Mouse (Mus musculus) splenic B cell, adult 2 months (primary cell): ENCODE measurements at regions not wholly inside any gene's neighbourhood (a gene's known extent, or its start where the extent isn't known, plus 50 kb on each side); places are given as distances from the start of the nearest gene placed in this dataset.

ENCODE experiments used
- DNase-seq: peaks from one replicate; pipeline ENCODE4 v3.0.0-alpha.2; 2011; ENCODE audit warnings: low read depth, low spot score
- H3K27me3 ChIP-seq: 2 replicates; pipeline ENCODE4 v1.6.1; 2012; ENCODE audit warnings: mild to moderate bottlenecking, low read length, moderate library complexity, mixed read lengths; ENCODE audit not compliant: control insufficient read depth, poor library complexity, insufficient read depth, severe bottlenecking
- H3K36me3 ChIP-seq: 2 replicates; pipeline ENCODE4 v1.6.1; 2012; ENCODE audit warnings: mild to moderate bottlenecking, low read length, moderate library complexity, mixed read lengths; ENCODE audit not compliant: control insufficient read depth, poor library complexity, insufficient read depth, severe bottlenecking

- no peaks in the 10 kb centered on the region for H3K36me3 ChIP-seq
- DNase-seq, result no peak
- H3K27me3 ChIP-seq, result no peaks in the 10 kb centered on the region
Observed at GRCm38 (mm10) chr15:51038968-51039367, 2845.7 kb upstream of the Gm7489 start.

GRCm38 (mm10) chr15:51070538-51070937 is 2814.2 kb upstream of the Gm7489 start:
- H3K36me3 ChIP-seq, result no peaks in the 10 kb centered on the region
- DNase-seq, result no peak
- H3K27me3 ChIP-seq, result no peaks in the 10 kb centered on the region; the same call in 1 of the 2 replicates

GRCm38 (mm10) chr15:51071132-51071656 is 2813.5 kb upstream of the Gm7489 start:
- no peaks in the 10 kb centered on the region; the same call in 1 of the 2 replicates for H3K27me3 ChIP-seq
- no peaks in the 10 kb centered on the region for H3K36me3 ChIP-seq
- DNase-seq, result no peak

DNA sequence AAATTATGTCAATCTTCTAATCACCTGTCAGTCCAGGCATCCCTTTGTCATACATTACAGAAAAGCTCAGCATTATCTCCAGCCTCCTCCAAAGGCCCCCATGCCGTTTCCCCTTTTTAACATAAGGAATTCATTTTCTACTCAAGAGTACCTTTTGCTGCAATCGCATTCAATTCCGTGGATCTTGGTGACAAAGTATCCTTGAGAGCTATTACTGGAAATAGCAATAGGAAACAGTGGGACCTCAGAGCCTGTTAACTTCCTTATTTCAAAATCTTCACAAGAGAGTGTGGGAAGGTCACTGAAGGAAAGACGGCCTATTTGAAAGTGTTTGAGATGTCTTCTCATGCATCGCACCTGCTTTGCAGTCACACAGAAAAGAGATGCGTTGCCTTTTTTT is 2811.0 kb upstream of the Gm7489 start:
- H3K36me3 ChIP-seq, result no peaks in the 10 kb centered on the region
- no peak for DNase-seq
- H3K27me3 ChIP-seq, result no peaks in the 10 kb centered on the region; the same call in 1 of the 2 replicates

DNA sequence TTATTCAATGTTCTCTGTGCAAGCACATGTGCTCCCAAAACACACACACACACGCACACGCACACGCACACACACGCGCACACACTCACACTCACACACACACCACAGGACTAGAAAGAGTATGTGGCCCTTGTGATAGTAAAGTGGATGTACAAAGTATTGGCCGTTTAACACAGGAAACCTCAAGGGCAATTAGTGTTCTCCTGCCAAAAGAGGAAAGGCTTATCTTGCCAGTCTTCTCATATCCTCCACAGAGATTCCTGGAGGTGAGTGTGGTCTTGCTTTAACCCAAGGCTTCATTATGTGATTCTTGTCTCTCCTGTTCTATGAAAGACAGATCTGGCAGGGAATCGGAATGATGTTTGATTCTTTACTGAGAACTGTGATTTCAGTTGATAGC is 2810.5 kb upstream of the Gm7489 start:
- no peak for DNase-seq
- H3K36me3 ChIP-seq, result no peaks in the 10 kb centered on the region
- no peaks in the 10 kb centered on the region for H3K27me3 ChIP-seq

GRCm38 (mm10) chr15:51083677-51084322 is 2800.9 kb upstream of the Gm7489 start:
- no peak for DNase-seq
- Histone ChIP-seq H3K27me3 (no peaks in the 10 kb centered on the region), H3K36me3 (no peaks in the 10 kb centered on the region)

DNA sequence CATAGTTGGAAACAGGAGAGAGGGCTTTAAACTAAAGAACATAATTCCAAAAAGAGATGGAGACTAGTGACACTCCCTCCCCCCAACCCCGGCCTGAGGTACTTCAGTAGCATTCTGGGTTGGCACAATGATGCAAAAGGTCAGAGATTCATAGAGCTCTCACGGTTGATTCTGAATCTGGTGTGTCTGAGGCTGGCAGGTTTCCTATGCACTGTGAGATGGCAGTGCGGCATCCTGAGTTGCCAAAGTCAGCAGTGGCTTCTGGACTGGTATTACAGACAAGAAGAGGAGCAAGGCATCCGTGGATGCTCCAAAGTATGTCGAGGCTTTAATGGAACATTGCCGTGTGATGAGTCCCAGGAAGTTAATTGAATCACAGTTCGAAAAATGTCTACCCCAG is 2791.8 kb upstream of the Gm7489 start:
- no peak for DNase-seq
- Histone ChIP-seq H3K36me3 (no peaks in the 10 kb centered on the region), H3K27me3 (no peaks in the 10 kb centered on the region)

DNA sequence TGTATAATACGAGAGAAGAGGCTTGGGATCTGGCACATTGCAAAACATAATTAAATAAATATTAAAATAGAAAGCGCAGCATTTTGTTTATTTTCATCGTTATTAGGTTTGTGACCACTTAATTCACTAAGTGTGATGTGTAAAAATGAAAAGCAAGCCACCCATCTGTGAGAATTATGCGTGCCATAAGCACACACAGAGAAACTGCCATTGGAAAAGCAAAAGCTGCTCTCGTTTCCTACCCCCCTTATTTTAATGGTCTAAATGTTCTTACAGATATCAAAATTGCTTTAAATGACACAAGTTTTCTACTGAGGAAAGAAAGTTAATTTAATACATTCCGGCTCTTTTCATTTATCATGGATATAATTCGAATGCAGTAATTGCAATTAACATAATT is 2780.8 kb upstream of the Gm7489 start:
- Histone ChIP-seq H3K27me3 (no peaks in the 10 kb centered on the region), H3K36me3 (no peaks in the 10 kb centered on the region)
- no peak for DNase-seq

DNA sequence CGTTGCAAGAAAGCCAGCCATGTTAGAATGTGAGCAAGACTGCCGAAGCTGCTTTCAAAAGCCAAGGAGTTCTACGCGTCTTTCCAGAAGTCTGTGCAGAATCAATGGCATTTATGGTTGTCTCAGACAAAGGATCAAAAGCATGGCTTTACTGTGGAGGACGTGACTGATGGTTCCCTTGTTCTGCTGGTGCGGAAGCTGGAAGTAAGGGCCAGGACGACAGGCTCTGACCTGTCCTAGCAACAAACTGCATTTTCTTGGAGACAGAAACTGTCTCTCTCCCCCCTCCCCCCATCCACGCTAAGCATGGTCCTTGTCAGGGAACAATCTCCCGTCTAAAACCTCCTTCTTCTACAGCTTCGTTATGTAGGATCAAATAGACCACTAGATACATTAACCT is 2780.3 kb upstream of the Gm7489 start:
- H3K36me3 ChIP-seq, result no peaks in the 10 kb centered on the region
- no peaks in the 10 kb centered on the region for H3K27me3 ChIP-seq
- DNase-seq, result no peak

DNA sequence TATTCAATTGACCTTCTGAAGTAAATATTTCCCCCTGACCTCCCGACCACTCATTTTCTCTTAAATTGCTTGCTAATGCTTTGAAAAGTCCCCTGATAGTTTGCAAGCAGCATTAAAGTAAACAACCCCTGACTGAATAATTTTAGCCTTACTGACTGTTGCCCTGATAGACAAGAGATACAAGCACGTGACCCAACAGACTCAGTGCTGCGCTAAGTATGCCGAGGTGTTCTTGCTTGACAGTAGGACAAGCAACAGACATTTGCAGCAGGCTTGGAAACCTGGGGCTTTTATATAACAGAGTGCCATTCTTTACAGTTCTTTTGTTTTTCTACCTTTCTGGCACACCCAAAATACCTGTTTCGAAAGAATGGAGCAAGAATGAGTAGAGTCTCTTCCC is 2779.9 kb upstream of the Gm7489 start:
- Histone ChIP-seq H3K27me3 (no peaks in the 10 kb centered on the region), H3K36me3 (no peaks in the 10 kb centered on the region)
- DNase-seq, result no peak

GRCm38 (mm10) chr15:51105359-51106008 is 2779.2 kb upstream of the Gm7489 start:
- no peak for DNase-seq
- Histone ChIP-seq H3K36me3 (no peaks in the 10 kb centered on the region), H3K27me3 (no peaks in the 10 kb centered on the region)

- DNase-seq, result no peak
- Histone ChIP-seq H3K27me3 (no peaks in the 10 kb centered on the region), H3K36me3 (no peaks in the 10 kb centered on the region)
Observed at GRCm38 (mm10) chr15:51110186-51110585, 2774.5 kb upstream of the Gm7489 start.

DNA sequence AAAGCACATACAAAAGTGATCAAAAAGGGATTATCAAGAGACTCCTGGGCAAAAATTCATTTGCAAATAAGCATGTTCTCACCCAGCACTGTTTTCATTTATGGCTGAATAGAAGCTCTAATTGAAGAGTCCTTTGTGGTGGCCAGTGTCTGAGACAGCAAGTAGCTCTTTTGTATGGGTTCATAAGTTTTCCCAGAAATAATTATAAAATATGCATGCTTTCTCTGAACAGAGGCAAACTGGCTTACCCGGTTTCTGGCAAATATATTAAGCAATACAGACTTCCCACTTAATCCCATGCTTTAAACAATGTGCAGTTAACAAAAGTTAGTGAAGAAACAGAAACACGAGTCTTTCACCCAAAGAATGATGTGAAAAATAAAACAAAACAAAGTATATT is 2758.8 kb upstream of the Gm7489 start:
- no peaks in the 10 kb centered on the region for H3K36me3 ChIP-seq
- no peak for DNase-seq
- H3K27me3 ChIP-seq, result no peaks in the 10 kb centered on the region

- no peak for DNase-seq
- no peaks in the 10 kb centered on the region for H3K27me3 ChIP-seq
- no peaks in the 10 kb centered on the region for H3K36me3 ChIP-seq
Observed at GRCm38 (mm10) chr15:51131017-51131416, 2753.7 kb upstream of the Gm7489 start.

DNA sequence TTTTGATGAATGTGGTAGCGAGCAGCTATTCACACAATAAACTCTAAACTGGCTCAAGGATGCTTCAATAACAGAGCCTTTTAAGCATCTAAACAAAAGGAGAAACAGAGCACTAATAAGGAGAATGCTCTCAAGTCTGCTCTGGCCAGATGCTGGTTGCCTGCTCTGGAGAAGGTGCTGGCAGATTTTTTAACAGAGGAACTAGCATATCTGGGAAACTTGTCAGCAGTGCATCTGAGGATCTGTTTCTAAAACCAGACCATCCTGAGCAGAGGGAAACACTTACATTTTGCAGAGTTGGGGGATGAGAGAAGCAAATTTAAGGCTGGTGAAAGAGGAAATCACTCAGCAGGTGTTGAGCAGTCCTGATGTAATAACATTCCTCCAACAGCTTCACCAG is 2748.6 kb upstream of the Gm7489 start:
- no peaks in the 10 kb centered on the region for H3K27me3 ChIP-seq
- H3K36me3 ChIP-seq, result no peaks in the 10 kb centered on the region
- DNase-seq, result no peak
